Mouse (Mus musculus): ENCODE measurements around the gene Pom121l2. TPM values are rescaled to one million over a fixed set of nuclear protein-coding genes. Genes with fewer than 3 reads are reported as not detected.

Gene Pom121l2
- polyA plus RNA-seq, 1 experiment, result 0.23 TPM

- Histone ChIP-seq H3K4me3 (ENCODE audit: insufficient read depth, low read length) (no peak overlapping the region), H3K27ac (ENCODE audit: insufficient read depth, low read length) (no peak overlapping the region), H3K4me1 (ENCODE audit: control insufficient read depth, insufficient read depth, low read length) (peaks cover 3% of the 10 kb centered on the region; the same call in 1 of the 2 replicates)
- no peak for TF ChIP-seq CTCF (IDR thresholded peaks at IDR 0.05; ENCODE audit: borderline replicate concordance, insufficient read depth, low read length)
- TF ChIP-seq POLR2A (IDR thresholded peaks at IDR 0.05; ENCODE audit: low read depth, low read length), result no peak
Measured at GRCm38 (mm10) chr13:22013716-22014115, 32.7 kb downstream of the Pom121l2 start.

- Histone ChIP-seq H3K27ac (ENCODE audit: insufficient read depth, low read length) (no peak overlapping the region), H3K4me3 (ENCODE audit: insufficient read depth, low read length) (no peak overlapping the region), H3K4me1 (ENCODE audit: control insufficient read depth, insufficient read depth, low read length) (peaks cover 3% of the 10 kb centered on the region; the same call in 1 of the 2 replicates)
- no peak for TF ChIP-seq POLR2A (IDR thresholded peaks at IDR 0.05; ENCODE audit: low read depth, low read length)
- no peak for TF ChIP-seq CTCF (IDR thresholded peaks at IDR 0.05; ENCODE audit: borderline replicate concordance, insufficient read depth, low read length)
Measured at GRCm38 (mm10) chr13:22014411-22014845, 33.4 kb downstream of the Pom121l2 start.

- peaks cover 3% of the 10 kb centered on the region; the same call in 1 of the 2 replicates for H3K4me1 ChIP-seq (ENCODE audit: control insufficient read depth, insufficient read depth, low read length)
- H3K4me3 ChIP-seq (ENCODE audit: insufficient read depth, low read length), result peak overlapping the region; percentile 25
- H3K27ac ChIP-seq (ENCODE audit: insufficient read depth, low read length), result no peak overlapping the region
- no peak for TF ChIP-seq CTCF (IDR thresholded peaks at IDR 0.05; ENCODE audit: borderline replicate concordance, insufficient read depth, low read length)
Measured at GRCm38 (mm10) chr13:22015479-22016450, 34.8 kb downstream of the Pom121l2 start.

GRCm38 (mm10) chr13:22019934-22020835, 39.2 kb downstream of the Pom121l2 start:
- no peak for TF ChIP-seq CTCF (IDR thresholded peaks at IDR 0.05; ENCODE audit: borderline replicate concordance, insufficient read depth, low read length)
- TF ChIP-seq POLR2A (IDR thresholded peaks at IDR 0.05; ENCODE audit: low read depth, low read length), result no peak
- Histone ChIP-seq H3K4me1 (ENCODE audit: control insufficient read depth, insufficient read depth, low read length) (no peaks in the 10 kb centered on the region), H3K27ac (ENCODE audit: insufficient read depth, low read length) (no peak overlapping the region), H3K4me3 (ENCODE audit: insufficient read depth, low read length) (peak overlapping the region; percentile 66)

GRCm38 (mm10) chr13:22020901-22021339, 39.9 kb downstream of the Pom121l2 start:
- H3K4me3 ChIP-seq (ENCODE audit: insufficient read depth, low read length), result peak overlapping the region; percentile 98
- H3K27ac ChIP-seq (ENCODE audit: insufficient read depth, low read length), result peak overlapping the region; percentile 60; the same call in 1 of the 2 replicates
- H3K4me1 ChIP-seq (ENCODE audit: control insufficient read depth, insufficient read depth, low read length), result no peaks in the 10 kb centered on the region
- TF ChIP-seq POLR2A (IDR thresholded peaks at IDR 0.05; ENCODE audit: low read depth, low read length) (no peak), CTCF (IDR thresholded peaks at IDR 0.05; ENCODE audit: borderline replicate concordance, insufficient read depth, low read length) (no peak)

GRCm38 (mm10) chr13:22021581-22021980, 40.6 kb downstream of the Pom121l2 start:
- no peak for TF ChIP-seq POLR2A (IDR thresholded peaks at IDR 0.05; ENCODE audit: low read depth, low read length)
- TF ChIP-seq CTCF (IDR thresholded peaks at IDR 0.05; ENCODE audit: borderline replicate concordance, insufficient read depth, low read length), result no peak
- Histone ChIP-seq H3K4me1 (ENCODE audit: control insufficient read depth, insufficient read depth, low read length) (no peaks in the 10 kb centered on the region), H3K4me3 (ENCODE audit: insufficient read depth, low read length) (peak overlapping the region; percentile 98), H3K27ac (ENCODE audit: insufficient read depth, low read length) (peak overlapping the region; percentile 60)

- TF ChIP-seq CTCF (IDR thresholded peaks at IDR 0.05; ENCODE audit: borderline replicate concordance, insufficient read depth, low read length), result no peak
- Histone ChIP-seq H3K27ac (ENCODE audit: insufficient read depth, low read length) (peak overlapping the region; percentile 60), H3K4me1 (ENCODE audit: control insufficient read depth, insufficient read depth, low read length) (no peaks in the 10 kb centered on the region), H3K4me3 (ENCODE audit: insufficient read depth, low read length) (peak overlapping the region; percentile 98)
Measured at GRCm38 (mm10) chr13:22022241-22022640, 41.2 kb downstream of the Pom121l2 start.

GRCm38 (mm10) chr13:22026058-22027031, 45.4 kb downstream of the Pom121l2 start:
- H3K4me1 ChIP-seq (ENCODE audit: control insufficient read depth, insufficient read depth, low read length), result no peaks in the 10 kb centered on the region
- peak overlapping the region; percentile 74 for H3K4me3 ChIP-seq (ENCODE audit: insufficient read depth, low read length)
- no peak overlapping the region for H3K27ac ChIP-seq (ENCODE audit: insufficient read depth, low read length)
- TF ChIP-seq CTCF (IDR thresholded peaks at IDR 0.05; ENCODE audit: borderline replicate concordance, insufficient read depth, low read length), result no peak
- no peak for TF ChIP-seq POLR2A (IDR thresholded peaks at IDR 0.05; ENCODE audit: low read depth, low read length)
